Mouse (Mus musculus): ENCODE measurements around the gene Zfp366. TPM values are rescaled to one million over a fixed set of nuclear protein-coding genes. Genes with fewer than 3 reads are reported as not detected.

Gene Zfp366
- 0.21 TPM for polyA plus RNA-seq (2017; shearing (Covaris generic))

GRCm38 (mm10) chr13:99184155-99184886 lies at the start of gene Zfp366:
TSS of gene Zfp366 (plus strand) at chr13:99184823.

Other genes starting within 250 kb of the Zfp366 start
- gene 1700024P04Rik, start 200.3 kb upstream of the Zfp366 start, polyA plus RNA-seq (2017; shearing (Covaris generic)): not detected
- 67.9 TPM for gene Ptcd2, start 159.9 kb downstream of the Zfp366 start, polyA plus RNA-seq (2017; shearing (Covaris generic))
- gene Mrps27, start 160.0 kb downstream of the Zfp366 start, polyA plus RNA-seq (2017; shearing (Covaris generic)): 28.5 TPM

All from inflammation-experienced regulatory T-cells, adult 16 weeks (primary cell).